Mouse (Mus musculus): ENCODE measurements around the gene Hsd17b13. TPM values are rescaled to one million over a fixed set of nuclear protein-coding genes. Genes with fewer than 3 reads are reported as not detected.
A peak's percentile ranks its signal among the peaks of the same experiment; 100 is the strongest.
"Not testable (repeated sequence)": the region's sequence is repeated elsewhere in the genome, so short reads cannot be mapped to it uniquely, and the experiment has no call there.

Gene Hsd17b13
- not detected in 2 replicates for polyA plus RNA-seq (2015; fragmentation: Nextera tagmentation; extraction: Ambion mirVana)

- Histone ChIP-seq H3K4me1 (no peaks in the 10 kb centered on the region), H3K4me2 (replicated peaks) (no peak within 1 kb of the TSS), H3K9me3 (no peaks in the 10 kb centered on the region), H3K9ac (replicated peaks) (no peak within 1 kb of the TSS), H3K27me3 (no peaks in the 10 kb centered on the region), H3K4me3 (no peak within 1 kb of the TSS), H3K27ac (replicated peaks) (no peak within 1 kb of the TSS), H3K36me3 (no peaks in the 10 kb centered on the region)
- no peak for ATAC-seq (replicated peaks)
- WGBS, result 82% methylated on average over 4 of the region's 4 CpGs
Observed at GRCm38 (mm10) chr5:103977297-103977696, at the start of gene Hsd17b13. Gene Hsd17b13, minus strand, starts transcription at chr5:103977410.

GRCm38 (mm10) chr5:104025245-104025854, 48.1 kb upstream of the Hsd17b13 start:
- H3K27ac ChIP-seq (replicated peaks), result no peak overlapping the region
- H3K36me3 ChIP-seq, result no peaks in the 10 kb centered on the region
- peaks cover 9% of the 10 kb centered on the region; the same call in 1 of the 2 replicates for H3K27me3 ChIP-seq
- H3K4me3 ChIP-seq, result no peak overlapping the region
- WGBS, result 50% methylated on average over 17 of the region's 17 CpGs
- H3K4me2 ChIP-seq (replicated peaks), result no peak overlapping the region
- H3K9me3 ChIP-seq, result no peaks in the 10 kb centered on the region
- ATAC-seq (replicated peaks), result no peak
- H3K9ac ChIP-seq (replicated peaks), result no peak overlapping the region
- peaks cover 7% of the 10 kb centered on the region; the same call in 1 of the 2 replicates for H3K4me1 ChIP-seq

- 74% methylated on average over 11 of the region's 11 CpGs for WGBS
- no peaks in the 10 kb centered on the region for H3K9me3 ChIP-seq
- no peak overlapping the region for H3K4me3 ChIP-seq
- peaks cover 7% of the 10 kb centered on the region; the same call in 1 of the 2 replicates for H3K4me1 ChIP-seq
- H3K4me2 ChIP-seq (replicated peaks), result no peak overlapping the region
- peaks cover 9% of the 10 kb centered on the region; the same call in 1 of the 2 replicates for H3K27me3 ChIP-seq
- ATAC-seq (replicated peaks), result no peak
- H3K36me3 ChIP-seq, result no peaks in the 10 kb centered on the region
- H3K27ac ChIP-seq (replicated peaks), result no peak overlapping the region
- no peak overlapping the region for H3K9ac ChIP-seq (replicated peaks)
Observed at GRCm38 (mm10) chr5:104024762-104025161, 47.6 kb upstream of the Hsd17b13 start.

GRCm38 (mm10) chr5:104024193-104024592, 47.0 kb upstream of the Hsd17b13 start:
- H3K27ac ChIP-seq (replicated peaks); H3K36me3 ChIP-seq; H3K4me3 ChIP-seq; H3K4me1 ChIP-seq; H3K4me2 ChIP-seq (replicated peaks); H3K9me3 ChIP-seq; H3K27me3 ChIP-seq; H3K9ac ChIP-seq (replicated peaks); ATAC-seq (replicated peaks): not testable (repeated sequence)
- WGBS, result 82% methylated on average over 5 of the region's 5 CpGs

GRCm38 (mm10) chr5:104023289-104024020, 46.2 kb upstream of the Hsd17b13 start:
- Histone ChIP-seq H3K9me3 (no peaks in the 10 kb centered on the region), H3K4me2 (replicated peaks) (no peak overlapping the region), H3K36me3 (no peaks in the 10 kb centered on the region), H3K9ac (replicated peaks) (no peak overlapping the region), H3K27me3 (peaks cover 9% of the 10 kb centered on the region; the same call in 1 of the 2 replicates), H3K27ac (replicated peaks) (no peak overlapping the region), H3K4me3 (no peak overlapping the region), H3K4me1 (peaks cover 7% of the 10 kb centered on the region; the same call in 1 of the 2 replicates)
- ATAC-seq (replicated peaks), result no peak
- WGBS, result 74% methylated on average over 8 of the region's 8 CpGs

- H3K4me3 ChIP-seq, result peak overlapping the region; percentile 51
- H3K27ac ChIP-seq (replicated peaks), result no peak overlapping the region
- no peaks in the 10 kb centered on the region for H3K9me3 ChIP-seq
- no peak for ATAC-seq (replicated peaks)
- H3K9ac ChIP-seq (replicated peaks), result no peak overlapping the region
- peaks cover 9% of the 10 kb centered on the region; the same call in 1 of the 2 replicates for H3K27me3 ChIP-seq
- H3K36me3 ChIP-seq, result no peaks in the 10 kb centered on the region
- WGBS, result 30% methylated on average over 5 of the region's 5 CpGs
- peaks cover 7% of the 10 kb centered on the region; the same call in 1 of the 2 replicates for H3K4me1 ChIP-seq
- peak overlapping the region; percentile 75 for H3K4me2 ChIP-seq (replicated peaks)
Observed at GRCm38 (mm10) chr5:104022558-104022957, 45.3 kb upstream of the Hsd17b13 start.

GRCm38 (mm10) chr5:104021597-104022378, 44.6 kb upstream of the Hsd17b13 start, which contains the start of gene Hsd17b11:
Gene Hsd17b11, minus strand, starts transcription at chr5:104021919.
- H3K27ac ChIP-seq (replicated peaks), result peak within 1 kb of the TSS; percentile 9; the same call in 1 of the 2 replicates
- no peaks in the 10 kb centered on the region for H3K36me3 ChIP-seq
- 1% methylated on average over 31 of the region's 31 CpGs for WGBS
- peak within 1 kb of the TSS; percentile 51 for H3K4me3 ChIP-seq
- ATAC-seq (replicated peaks), result peak; percentile 83
- H3K4me1 ChIP-seq, result peaks cover 7% of the 10 kb centered on the region; the same call in 1 of the 2 replicates
- H3K9me3 ChIP-seq, result no peaks in the 10 kb centered on the region
- peak within 1 kb of the TSS; percentile 75 for H3K4me2 ChIP-seq (replicated peaks)
- H3K27me3 ChIP-seq, result peaks cover 9% of the 10 kb centered on the region; the same call in 1 of the 2 replicates
- H3K9ac ChIP-seq (replicated peaks), result peak within 1 kb of the TSS; percentile 62

- Histone ChIP-seq H3K4me2 (replicated peaks) (no peak overlapping the region), H3K4me3 (no peak overlapping the region), H3K9me3 (no peaks in the 10 kb centered on the region), H3K27me3 (no peaks in the 10 kb centered on the region), H3K27ac (replicated peaks) (no peak overlapping the region), H3K9ac (replicated peaks) (no peak overlapping the region), H3K4me1 (no peaks in the 10 kb centered on the region), H3K36me3 (no peaks in the 10 kb centered on the region)
- ATAC-seq (replicated peaks), result no peak
Observed at GRCm38 (mm10) chr5:104011419-104011818, 34.2 kb upstream of the Hsd17b13 start.

- Histone ChIP-seq H3K27me3 (no peaks in the 10 kb centered on the region), H3K9ac (replicated peaks) (no peak overlapping the region), H3K4me3 (no peak overlapping the region), H3K36me3 (no peaks in the 10 kb centered on the region), H3K27ac (replicated peaks) (no peak overlapping the region), H3K4me1 (no peaks in the 10 kb centered on the region), H3K4me2 (replicated peaks) (no peak overlapping the region), H3K9me3 (no peaks in the 10 kb centered on the region)
- ATAC-seq (replicated peaks), result no peak
- 96% methylated on average over 7 of the region's 7 CpGs for WGBS
Observed at GRCm38 (mm10) chr5:104010261-104010660, 33.1 kb upstream of the Hsd17b13 start.

GRCm38 (mm10) chr5:104009421-104009820, 32.2 kb upstream of the Hsd17b13 start:
- H3K27me3 ChIP-seq, result no peaks in the 10 kb centered on the region

GRCm38 (mm10) chr5:104007801-104008200, 30.6 kb upstream of the Hsd17b13 start:
- Histone ChIP-seq H3K9ac (replicated peaks) (no peak overlapping the region), H3K9me3 (no peaks in the 10 kb centered on the region), H3K4me1 (no peaks in the 10 kb centered on the region), H3K27me3 (no peaks in the 10 kb centered on the region), H3K27ac (replicated peaks) (no peak overlapping the region), H3K36me3 (no peaks in the 10 kb centered on the region), H3K4me2 (replicated peaks) (no peak overlapping the region), H3K4me3 (no peak overlapping the region)
- ATAC-seq (replicated peaks), result no peak
- WGBS, result 72% methylated on average over 5 of the region's 5 CpGs

More at GRCm38 (mm10) chr5:104009421-104009820, 32.2 kb upstream of the Hsd17b13 start:
- H3K9ac ChIP-seq (replicated peaks), result no peak overlapping the region
- no peak overlapping the region for H3K27ac ChIP-seq (replicated peaks)
- H3K36me3 ChIP-seq, result no peaks in the 10 kb centered on the region
- no peak overlapping the region for H3K4me2 ChIP-seq (replicated peaks)
- H3K9me3 ChIP-seq, result no peaks in the 10 kb centered on the region
- H3K4me3 ChIP-seq, result no peak overlapping the region
- no peaks in the 10 kb centered on the region for H3K4me1 ChIP-seq
- 93% methylated on average over 3 of the region's 3 CpGs for WGBS
- no peak for ATAC-seq (replicated peaks)

GRCm38 (mm10) chr5:104006811-104007210, 29.6 kb upstream of the Hsd17b13 start:
- H3K4me1 ChIP-seq, result peaks cover 2% of the 10 kb centered on the region; the same call in 1 of the 2 replicates
- no peaks in the 10 kb centered on the region for H3K27me3 ChIP-seq
- no peak overlapping the region for H3K27ac ChIP-seq (replicated peaks)
- WGBS, result 58% methylated on average over 3 of the region's 3 CpGs
- no peaks in the 10 kb centered on the region for H3K9me3 ChIP-seq
- no peak for ATAC-seq (replicated peaks)
- no peak overlapping the region for H3K4me2 ChIP-seq (replicated peaks)
- H3K9ac ChIP-seq (replicated peaks), result no peak overlapping the region
- no peak overlapping the region for H3K4me3 ChIP-seq
- no peaks in the 10 kb centered on the region for H3K36me3 ChIP-seq

Measured in forebrain, embryonic 15.5 days (tissue).